Mouse (Mus musculus) lung, adult 2 months (tissue): ENCODE measurements around the gene Gnas.

Experiments
- CTCF ChIP-seq: fragments of 200-500 bp; IDR thresholded peaks from 2 replicates; pipeline ENCODE4 v1.5.1; 2011; ENCODE audit warnings: mild to moderate bottlenecking, low read length, control low read depth; ENCODE audit not compliant: insufficient read depth
- POLR2A ChIP-seq: fragments of 200-500 bp; IDR thresholded peaks from 2 replicates; pipeline ENCODE4 v1.6.1; 2011; ENCODE audit warnings: low read depth, mild to moderate bottlenecking, control low read depth, low read length, borderline replicate concordance; ENCODE audit errors: extremely low read depth

DNA sequence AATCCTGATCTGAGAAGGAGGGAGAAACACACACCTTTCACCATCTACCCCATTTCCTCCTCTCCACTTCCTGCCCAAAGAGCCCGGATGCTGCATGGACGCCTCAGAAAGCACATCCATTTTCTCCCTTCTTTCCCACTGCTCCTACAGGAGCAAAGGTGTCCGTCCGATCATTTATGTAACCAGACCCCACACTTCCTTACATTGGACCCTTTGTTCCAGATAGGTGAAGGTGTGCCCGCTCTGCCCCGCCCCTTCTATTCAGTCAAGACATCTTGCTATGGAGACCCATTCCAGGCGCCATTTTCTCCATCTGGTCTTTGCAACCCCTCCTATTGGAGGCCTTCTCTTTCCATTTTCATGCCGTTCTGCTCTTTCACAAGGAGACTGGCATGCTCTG lies 10.3 kb downstream of the Gnas start:
- TF ChIP-seq CTCF (no peak), POLR2A (no peak)
